Mouse (Mus musculus) neural tube, embryonic 11.5 days (tissue): Measurements from ENCODE around the gene Vill. TPM values are rescaled to one million over a fixed set of nuclear protein-coding genes. Genes with fewer than 3 reads are reported as not detected.
A peak's percentile ranks its signal among the peaks of the same experiment; 100 is the strongest.

ENCODE experiments used
- ATAC-seq: fragments of 200-750 bp; cut with Nextera tagmentation; 2 replicates; pipeline ENCODE4 v1.8.0; 2017; ENCODE audit warnings: moderate number of reproducible peaks, mild to moderate bottlenecking, moderate TSS enrichment, moderate library complexity; ENCODE audit not compliant: insufficient read depth, low FRiP score, low TSS enrichment
- DNase-seq: peaks from one replicate; pipeline ENCODE4 v3.0.0-alpha.2; 2015; ENCODE audit warnings: low spot score
- H3K27ac ChIP-seq: fragments of 300-500 bp; sonication (generic); 2 replicates; pipeline ENCODE4 v1.5.1; 2014; ENCODE audit warnings: low read depth, mild to moderate bottlenecking, low read length
- H3K27me3 ChIP-seq: fragments of 300-500 bp; sonication (generic); 2 replicates; pipeline ENCODE4 v1.6.1; 2014; ENCODE audit warnings: mild to moderate bottlenecking, low read length, mixed read lengths; ENCODE audit not compliant: control insufficient read depth, insufficient read depth
- H3K36me3 ChIP-seq: fragments of 300-500 bp; sonication (generic); 2 replicates; pipeline ENCODE4 v1.6.1; 2014; ENCODE audit warnings: mild to moderate bottlenecking, low read length, moderate library complexity, mixed read lengths; ENCODE audit not compliant: control insufficient read depth, insufficient read depth
- H3K4me1 ChIP-seq: fragments of 300-500 bp; sonication (generic); 2 replicates; pipeline ENCODE4 v1.6.1; 2014; ENCODE audit warnings: low read length, mixed read lengths; ENCODE audit not compliant: control insufficient read depth, insufficient read depth
- H3K4me2 ChIP-seq: fragments of 300-500 bp; sonication (generic); 2 replicates; pipeline ENCODE4 v1.6.1; 2014; ENCODE audit warnings: low read depth, mild to moderate bottlenecking, moderate library complexity
- H3K4me3 ChIP-seq: fragments of 300-500 bp; sonication (generic); 2 replicates; pipeline ENCODE4 v1.5.1; 2014; ENCODE audit warnings: low read depth, low read length
- H3K9ac ChIP-seq: fragments of 300-500 bp; sonication (generic); 2 replicates; pipeline ENCODE4 v1.6.1; 2014; ENCODE audit warnings: mild to moderate bottlenecking, low read length
- H3K9me3 ChIP-seq: fragments of 300-500 bp; sonication (generic); 2 replicates; pipeline ENCODE4 v1.6.1; 2016; ENCODE audit warnings: low read length; ENCODE audit not compliant: control insufficient read depth
- WGBS: fragments of 180-500 bp; shearing (Covaris S2); extraction: QIAGEN DNeasy Blood & Tissue Kit; methylation state at CpG from one replicate; pipeline ENCODE4 v1.1.7; 2014; 5-methylcytosine and 5-hydroxymethylcytosine counted together
- microRNA-seq: library from miRNA; unstranded; fragments of <30 nt; microRNA quantifications from one replicate; pipeline ENCODE4, GENCODE M21; 2016
- polyA plus RNA-seq: library from polyadenylated mRNA; unstranded; fragments of >200 nt; fragmentation: Nextera tagmentation; extraction: Ambion mirVana; gene quantifications from 2 replicates; pipeline ENCODE4 v1.2.1, GENCODE M21; 2014

Gene Vill
- polyA plus RNA-seq, 1 experiment from 2014 or later: 12.1 TPM

DNA sequence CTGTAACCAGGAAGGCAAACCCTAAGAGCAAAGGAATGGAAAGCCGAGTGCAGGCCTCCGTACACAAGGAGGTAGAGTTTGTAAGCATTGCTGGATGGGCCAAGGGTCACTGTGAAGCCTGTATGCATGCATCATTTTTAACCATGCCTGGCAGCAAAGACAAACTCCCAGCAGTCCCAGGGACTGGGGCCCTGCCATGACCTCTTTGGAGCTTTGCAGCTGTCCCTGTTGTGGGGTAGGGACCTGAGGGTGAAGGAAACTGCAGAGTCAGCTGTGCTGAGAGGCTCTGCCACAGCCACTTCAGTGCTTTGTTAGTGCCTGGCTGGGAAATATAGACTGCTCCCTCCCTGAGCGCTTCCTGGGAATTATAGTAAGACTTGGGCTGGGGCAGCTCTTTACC lies 58.1 kb downstream of the Vill start:
- Histone ChIP-seq H3K36me3 (no peaks in the 10 kb centered on the region), H3K27me3 (no peaks in the 10 kb centered on the region), H3K4me1 (0 out of 2 replicates have a peak, but pooled peaks cover 4% of the 10 kb centered on the region), H3K9me3 (no peaks in the 10 kb centered on the region), H3K9ac (no peak overlapping the region), H3K4me3 (no peak overlapping the region), H3K27ac (no peak overlapping the region), H3K4me2 (no peak overlapping the region)
- WGBS: 57% methylated on average over 3 of the region's 3 CpGs
- DNase-seq: no peak
- no peak for ATAC-seq

DNA sequence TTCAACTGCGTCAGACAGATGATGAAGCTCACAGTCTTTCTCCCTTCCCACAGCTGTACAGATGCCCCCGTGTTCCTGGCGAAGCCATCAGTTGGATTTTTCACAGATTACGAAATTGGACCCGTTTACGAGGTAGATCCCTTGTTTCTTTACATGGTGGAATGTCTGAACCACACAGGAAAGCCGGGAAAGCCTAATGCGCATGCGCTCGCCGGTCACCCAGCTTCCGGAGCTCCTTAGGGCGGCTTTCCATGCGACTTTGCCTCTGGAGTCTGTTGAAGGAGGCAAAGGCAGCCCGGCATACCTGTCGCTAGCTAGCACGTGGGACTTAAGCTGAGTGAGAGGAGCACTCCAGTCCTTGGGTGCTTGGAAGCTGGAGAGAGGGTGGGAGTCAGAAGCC lies 62.3 kb downstream of the Vill start:
- WGBS: 84% methylated on average over 17 of the region's 17 CpGs
- Histone ChIP-seq H3K27me3 (no peaks in the 10 kb centered on the region), H3K4me1 (no peaks in the 10 kb centered on the region), H3K4me2 (no peak overlapping the region), H3K4me3 (no peak overlapping the region), H3K9me3 (no peaks in the 10 kb centered on the region), H3K9ac (no peak overlapping the region), H3K27ac (no peak overlapping the region), H3K36me3 (no peaks in the 10 kb centered on the region)
- DNase-seq (no peak), ATAC-seq (no peak)

DNA sequence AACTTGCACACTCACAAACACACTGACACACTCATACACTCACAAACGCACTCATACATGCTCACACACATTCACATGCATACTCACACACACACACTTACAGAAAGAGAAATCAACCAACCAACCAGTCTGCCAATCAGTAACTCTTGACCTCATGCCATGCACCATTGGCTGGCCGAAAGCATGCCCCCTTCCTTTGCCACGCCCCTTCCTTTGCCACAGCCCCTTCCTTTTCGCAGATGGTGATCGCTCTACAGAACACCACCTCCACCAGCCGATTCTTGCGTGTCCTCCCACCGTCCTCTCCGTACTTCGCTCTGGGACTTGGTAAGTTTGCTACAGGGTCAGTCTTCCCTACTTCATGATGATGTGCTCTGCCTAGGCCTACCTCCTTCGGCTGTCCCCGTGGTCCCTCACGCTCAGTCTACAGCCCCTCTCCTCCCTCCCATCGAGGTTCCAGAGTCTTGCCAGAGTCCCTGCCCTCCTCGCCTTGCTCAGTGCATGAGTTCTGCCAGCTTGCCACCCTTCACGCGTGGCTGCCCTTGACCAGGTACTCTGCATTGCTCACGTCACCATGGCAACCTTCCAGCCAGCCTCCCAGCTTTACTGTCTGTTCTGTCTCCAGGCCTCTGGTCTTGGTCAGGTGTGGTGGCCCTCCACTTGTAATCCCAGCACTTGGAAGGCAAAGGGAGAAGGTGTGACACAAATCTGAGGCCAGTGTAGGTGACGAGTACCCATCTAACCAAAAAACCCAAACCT lies 67.0 kb downstream of the Vill start:
- Histone ChIP-seq H3K9me3 (no peaks in the 10 kb centered on the region), H3K9ac (no peak overlapping the region), H3K27me3 (no peaks in the 10 kb centered on the region), H3K4me3 (no peak overlapping the region), H3K36me3 (no peaks in the 10 kb centered on the region), H3K4me2 (no peak overlapping the region), H3K27ac (no peak overlapping the region), H3K4me1 (no peaks in the 10 kb centered on the region)
- no peak for ATAC-seq
- no peak for DNase-seq
- WGBS: 90% methylated on average over 19 of the region's 19 CpGs

DNA sequence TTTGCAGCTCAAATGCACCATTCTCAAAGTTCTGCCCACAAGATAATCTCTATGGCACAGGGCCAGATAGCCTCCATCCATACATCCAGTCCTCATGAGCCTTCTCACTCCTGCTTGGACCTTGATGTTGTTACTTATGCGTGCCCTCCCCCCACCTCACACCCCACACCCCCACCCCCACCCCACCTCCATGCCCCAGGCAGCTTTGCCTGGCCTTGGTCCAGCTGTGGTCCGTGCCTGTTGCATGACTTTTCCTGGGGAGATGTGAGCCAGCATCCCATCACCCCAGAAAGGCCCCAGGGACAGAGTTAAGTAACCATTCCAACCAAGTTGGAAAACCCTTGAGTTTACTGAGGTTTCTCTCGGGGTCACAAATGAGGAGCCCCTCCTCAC lies 67.6 kb downstream of the Vill start:
- no peak for DNase-seq
- Histone ChIP-seq H3K27ac (no peak overlapping the region), H3K36me3 (no peaks in the 10 kb centered on the region), H3K9me3 (no peaks in the 10 kb centered on the region), H3K4me1 (no peaks in the 10 kb centered on the region), H3K4me2 (no peak overlapping the region), H3K9ac (no peak overlapping the region), H3K4me3 (no peak overlapping the region), H3K27me3 (no peaks in the 10 kb centered on the region)
- no peak for ATAC-seq
- 71% methylated on average over 3 of the region's 3 CpGs for WGBS

Small RNA genes lying within 50 kb of the gene (microRNA-seq; reads per million reads assigned to microRNA genes)
- 9.1 reads per million, percentile 20 among the genes with 10 or more reads in this experiment for gene Mir26a-1

Other genes with a start within 250 kb of the Vill start
- gene Ctdspl, start 126.3 kb upstream of the Vill start, polyA plus RNA-seq: 8.0 and 8.6 TPM in 2 replicates
- gene Plcd1, start 40.7 kb downstream of the Vill start, polyA plus RNA-seq: 26.3 and 30.5 TPM in 2 replicates
- 0.92 and 0.97 TPM in 2 replicates for gene Dlec1, start 49.7 kb downstream of the Vill start, polyA plus RNA-seq
- gene Acaa1b, start 104.3 kb downstream of the Vill start, polyA plus RNA-seq: 1.2 and 1.4 TPM in 2 replicates
- not detected in 2 replicates for gene Gm47289, start 106.4 kb downstream of the Vill start, polyA plus RNA-seq
- not detected in 2 replicates for gene Slc22a13, start 156.3 kb downstream of the Vill start, polyA plus RNA-seq